Mouse (Mus musculus) limb, embryonic 14.5 days (tissue): ENCODE measurements around the gene Rsc1a1. TPM values are rescaled to one million over a fixed set of nuclear protein-coding genes. Genes with fewer than 3 reads are reported as not detected.

Experiments used
- ATAC-seq: fragments of 200-750 bp; cut with Nextera tagmentation; 2 replicates; pipeline ENCODE4 v1.8.0; 2017; ENCODE audit warnings: low read depth, moderate number of reproducible peaks, moderate TSS enrichment; ENCODE audit not compliant: low FRiP score
- DNase-seq: peaks from one replicate; pipeline ENCODE4 v3.0.0-alpha.2; 2015; ENCODE audit warnings: low spot score
- H3K27ac ChIP-seq: fragments of 300-500 bp; sonication (generic); replicated peaks from 2 replicates; pipeline ENCODE4 v1.5.1; 2014; ENCODE audit warnings: low read depth, mild to moderate bottlenecking, low read length, moderate library complexity, mixed read lengths
- H3K27me3 ChIP-seq: fragments of 300-500 bp; sonication (generic); 2 replicates; pipeline ENCODE4 v1.6.1; 2014; ENCODE audit warnings: low read length, mixed read lengths; ENCODE audit not compliant: control insufficient read depth, insufficient read depth
- H3K36me3 ChIP-seq: fragments of 300-500 bp; sonication (generic); 2 replicates; pipeline ENCODE4 v1.6.1; 2014; ENCODE audit warnings: mild to moderate bottlenecking, low read length, moderate library complexity, mixed read lengths; ENCODE audit not compliant: control insufficient read depth, insufficient read depth
- H3K4me1 ChIP-seq: fragments of 300-500 bp; sonication (generic); 2 replicates; pipeline ENCODE4 v1.6.1; 2014; ENCODE audit warnings: antibody characterized with exemption, low read length, mixed read lengths; ENCODE audit not compliant: control insufficient read depth, insufficient read depth
- H3K4me2 ChIP-seq: fragments of 300-500 bp; sonication (generic); replicated peaks from 2 replicates; pipeline ENCODE4 v1.6.1; 2014; ENCODE audit warnings: low read depth, mild to moderate bottlenecking, low read length, moderate library complexity; ENCODE audit not compliant: severe bottlenecking
- H3K4me3 ChIP-seq: fragments of 300-500 bp; sonication (generic); replicated peaks from 2 replicates; pipeline ENCODE4 v1.5.1; 2014; ENCODE audit warnings: low read length
- H3K9ac ChIP-seq: fragments of 300-500 bp; sonication (generic); 2 replicates; pipeline ENCODE4 v1.6.1; 2014; ENCODE audit warnings: mild to moderate bottlenecking, low read depth, low read length, moderate library complexity; ENCODE audit not compliant: severe bottlenecking
- H3K9me3 ChIP-seq: fragments of 300-500 bp; sonication (generic); 2 replicates; pipeline ENCODE4 v1.6.1; 2016; ENCODE audit warnings: low read length; ENCODE audit not compliant: control insufficient read depth
- POLR2A ChIP-seq: fragments of 200-500 bp; IDR thresholded peaks from 2 replicates; pipeline ENCODE4 v1.8.0; 2012; ENCODE audit warnings: inconsistent platforms, mild to moderate bottlenecking, moderate library complexity, borderline replicate concordance; ENCODE audit not compliant: insufficient read depth, insufficient read length; ENCODE audit errors: extremely low read depth
- WGBS: fragments of 180-500 bp; shearing (Covaris S2); extraction: QIAGEN DNeasy Blood & Tissue Kit; methylation state at CpG from one replicate; pipeline ENCODE4 v1.1.7; 2014; 5-methylcytosine and 5-hydroxymethylcytosine counted together
- polyA plus RNA-seq, 2 experiments: library from polyadenylated mRNA; depleted of rRNA in 1 of 2; stranded (reverse) in 1 of 2; unstranded in 1 of 2; fragments of >200 nt; fragmentation: Nextera tagmentation in 1 of 2; extraction: Ambion mirVana in 1 of 2; gene quantifications; 2 replicates each; pipeline versions ENCODE4 v1.2.1 to v1.2.3; 2012 to 2014

Rsc1a1 gene
- polyA plus RNA-seq, 2 experiments = 1.5 to 9.0 TPM

DNA sequence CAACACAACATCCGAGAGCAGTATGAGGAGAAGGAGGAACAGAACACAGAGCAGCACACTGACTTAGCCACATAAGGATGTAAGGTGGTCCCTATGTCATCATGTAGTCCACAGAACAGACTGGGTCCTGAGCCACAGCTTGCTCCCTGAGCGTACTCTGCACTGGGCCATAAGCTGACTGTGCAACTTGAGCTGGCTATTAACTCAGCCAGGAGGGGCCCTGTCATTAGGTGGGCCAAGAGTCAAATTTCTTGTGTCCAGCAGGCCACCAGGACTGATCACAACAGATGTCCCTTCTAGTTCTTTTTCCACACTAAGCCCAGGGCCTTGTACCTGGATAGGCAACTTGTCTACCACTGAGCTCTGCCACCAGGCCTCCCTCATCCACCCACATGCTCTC lies 29.6 kb upstream of the Rsc1a1 start:
- peak; percentile 51; the same call in 1 of the 2 replicates for ATAC-seq
- Histone ChIP-seq H3K27ac (no peak overlapping the region), H3K4me2 (no peak overlapping the region), H3K4me1 (peaks cover 13% of the 10 kb centered on the region), H3K4me3 (no peak overlapping the region), H3K9me3 (no peaks in the 10 kb centered on the region), H3K27me3 (no peaks in the 10 kb centered on the region), H3K9ac (no peak overlapping the region), H3K36me3 (peaks cover 36% of the 10 kb centered on the region)
- DNase-seq = peak; percentile 15
- TF ChIP-seq POLR2A = no peak
- WGBS = 36% methylated on average over 2 of the region's 2 CpGs

- no peak overlapping the region for H3K9ac ChIP-seq
- no peak overlapping the region for H3K27ac ChIP-seq
- H3K4me2 ChIP-seq = no peak overlapping the region
- H3K27me3 ChIP-seq = no peaks in the 10 kb centered on the region
- no peaks in the 10 kb centered on the region for H3K9me3 ChIP-seq
- H3K36me3 ChIP-seq = peaks cover 49% of the 10 kb centered on the region
- no peak overlapping the region for H3K4me3 ChIP-seq
- peaks cover 13% of the 10 kb centered on the region for H3K4me1 ChIP-seq
- WGBS = 41% methylated on average over 5 of the region's 5 CpGs
- no peak for DNase-seq
- TF ChIP-seq POLR2A = no peak
- ATAC-seq = no peak
Observed at GRCm38 (mm10) chr4:141713598-141714142, 28.3 kb upstream of the Rsc1a1 start.

GRCm38 (mm10) chr4:141711250-141711649 lies 25.9 kb upstream of the Rsc1a1 start:
- Histone ChIP-seq H3K9me3 (no peaks in the 10 kb centered on the region), H3K27ac (no peak overlapping the region), H3K36me3 (peaks cover 67% of the 10 kb centered on the region), H3K4me3 (no peak overlapping the region), H3K27me3 (no peaks in the 10 kb centered on the region), H3K4me2 (no peak overlapping the region), H3K4me1 (peaks cover 13% of the 10 kb centered on the region), H3K9ac (no peak overlapping the region)
- 90% methylated on average over 1 of the region's 1 CpGs for WGBS
- ATAC-seq (no peak), DNase-seq (no peak)
- no peak for TF ChIP-seq POLR2A

GRCm38 (mm10) chr4:141708971-141709370 lies 23.6 kb upstream of the Rsc1a1 start:
- no peaks in the 10 kb centered on the region for H3K27me3 ChIP-seq
- no peak overlapping the region for H3K4me3 ChIP-seq
- 88% methylated on average over 2 of the region's 2 CpGs for WGBS
- TF ChIP-seq POLR2A = no peak
- no peak overlapping the region for H3K9ac ChIP-seq
- DNase-seq (no peak), ATAC-seq (no peak)
- H3K9me3 ChIP-seq = no peaks in the 10 kb centered on the region
- no peak overlapping the region for H3K27ac ChIP-seq
- H3K4me1 ChIP-seq = peaks cover 3% of the 10 kb centered on the region; the same call in 1 of the 2 replicates
- H3K4me2 ChIP-seq = no peak overlapping the region
- peaks cover 90% of the 10 kb centered on the region for H3K36me3 ChIP-seq

- DNase-seq = no peak
- Histone ChIP-seq H3K36me3 (peaks cover 94% of the 10 kb centered on the region), H3K27ac (no peak overlapping the region), H3K9me3 (no peaks in the 10 kb centered on the region), H3K4me2 (no peak overlapping the region), H3K9ac (no peak overlapping the region), H3K4me3 (no peak overlapping the region), H3K4me1 (no peaks in the 10 kb centered on the region), H3K27me3 (no peaks in the 10 kb centered on the region)
- TF ChIP-seq POLR2A = no peak
- ATAC-seq = no peak
- 90% methylated on average over 7 of the region's 7 CpGs for WGBS
Observed at GRCm38 (mm10) chr4:141708005-141708404, 22.6 kb upstream of the Rsc1a1 start.
